Mouse (Mus musculus): ENCODE data around the gene Fars2. TPM values are rescaled to one million over a fixed set of nuclear protein-coding genes. Genes with fewer than 3 reads are reported as not detected.

The Fars2 gene
- 30.6 and 32.2 TPM in 2 replicates for polyA plus RNA-seq (2016; fragmentation: Nextera tagmentation; extraction: Ambion mirVana)

DNA sequence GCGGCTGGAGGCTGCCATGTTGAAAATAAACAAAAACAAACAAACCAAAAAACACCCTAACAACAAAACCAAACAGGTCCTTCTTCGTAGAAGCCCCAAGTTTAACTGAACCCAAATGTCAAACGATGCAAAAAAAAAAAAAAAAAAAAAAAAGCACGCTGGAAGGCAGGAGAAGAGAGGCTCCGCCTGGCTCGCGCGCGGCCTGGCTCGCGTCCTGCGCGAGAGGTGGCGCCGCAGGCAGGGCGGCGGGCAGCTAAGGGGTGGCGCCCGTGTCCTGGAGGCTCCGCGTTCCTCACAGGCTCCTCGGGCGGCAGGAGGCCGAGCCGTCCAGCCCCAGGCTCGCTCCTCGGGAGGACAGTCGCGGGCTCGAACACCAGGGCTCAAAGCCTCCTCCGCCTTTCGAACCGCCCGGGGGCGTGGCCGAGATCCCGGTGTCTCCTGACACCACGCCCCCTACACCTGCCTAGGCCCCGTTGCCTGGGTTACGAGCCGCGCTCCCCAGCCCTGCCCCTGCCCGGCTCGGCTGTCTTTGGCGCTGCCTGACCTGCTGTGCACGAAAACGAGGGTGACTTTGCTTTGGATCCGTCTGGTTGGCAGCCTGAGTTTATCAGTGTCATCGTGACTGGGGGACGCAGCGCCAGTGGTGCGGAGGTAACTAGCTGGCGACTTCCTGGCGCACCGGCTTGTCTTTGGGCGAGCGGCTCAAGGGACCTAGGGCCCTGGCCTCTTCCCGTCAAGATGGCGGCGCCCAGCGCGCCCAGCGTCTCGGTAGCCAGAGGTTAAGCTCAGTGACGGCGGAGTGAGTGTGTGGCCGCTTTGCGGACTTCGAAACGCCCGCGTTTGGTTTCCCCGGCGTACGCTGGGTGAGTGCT is at the start of gene Fars2, which contains the start of gene Lyrm4:
TSS of gene Fars2 (plus strand) at position 270 of the 872 bp plus-strand sequence.
TSS of gene Lyrm4 (minus strand) at position 384 of the 872 bp plus-strand sequence.
- ATAC-seq (ENCODE audit: low FRiP score, low read depth) = peak; percentile 99
- Histone ChIP-seq H3K36me3 (no peaks in the 10 kb centered on the region), H3K9ac (peak within 1 kb of the TSS; percentile 65), H3K27me3 (replicated peaks) (no peaks in the 10 kb centered on the region), H3K4me2 (replicated peaks) (peak within 1 kb of the TSS; percentile 95), H3K9me3 (no peaks in the 10 kb centered on the region), H3K4me1 (peaks cover 6% of the 10 kb centered on the region), H3K4me3 (peak within 1 kb of the TSS; percentile 54), H3K27ac (peak within 1 kb of the TSS; percentile 86)
- WGBS = under 1% methylated on average over 74 of the region's 75 CpGs

- Histone ChIP-seq H3K9me3 (no peaks in the 10 kb centered on the region), H3K4me2 (replicated peaks) (no peak overlapping the region), H3K27me3 (replicated peaks) (no peaks in the 10 kb centered on the region), H3K4me1 (no peaks in the 10 kb centered on the region), H3K36me3 (no peaks in the 10 kb centered on the region), H3K27ac (no peak overlapping the region), H3K4me3 (no peak overlapping the region), H3K9ac (no peak overlapping the region)
- no peak for ATAC-seq (ENCODE audit: low FRiP score, low read depth)
- WGBS = 86% methylated on average over 3 of the region's 3 CpGs
These were observed 42.7 kb upstream of the Fars2 start for GRCm38 (mm10) chr13:36074484-36074883.

- ATAC-seq (ENCODE audit: low FRiP score, low read depth) = no peak
- Histone ChIP-seq H3K4me1 (no peaks in the 10 kb centered on the region), H3K4me3 (no peak overlapping the region), H3K27me3 (replicated peaks) (no peaks in the 10 kb centered on the region), H3K27ac (no peak overlapping the region), H3K9ac (no peak overlapping the region), H3K9me3 (no peaks in the 10 kb centered on the region), H3K36me3 (no peaks in the 10 kb centered on the region), H3K4me2 (replicated peaks) (no peak overlapping the region)
- WGBS = 79% methylated on average over 3 of the region's 3 CpGs
These were observed 35.6 kb upstream of the Fars2 start for GRCm38 (mm10) chr13:36081591-36081990.

DNA sequence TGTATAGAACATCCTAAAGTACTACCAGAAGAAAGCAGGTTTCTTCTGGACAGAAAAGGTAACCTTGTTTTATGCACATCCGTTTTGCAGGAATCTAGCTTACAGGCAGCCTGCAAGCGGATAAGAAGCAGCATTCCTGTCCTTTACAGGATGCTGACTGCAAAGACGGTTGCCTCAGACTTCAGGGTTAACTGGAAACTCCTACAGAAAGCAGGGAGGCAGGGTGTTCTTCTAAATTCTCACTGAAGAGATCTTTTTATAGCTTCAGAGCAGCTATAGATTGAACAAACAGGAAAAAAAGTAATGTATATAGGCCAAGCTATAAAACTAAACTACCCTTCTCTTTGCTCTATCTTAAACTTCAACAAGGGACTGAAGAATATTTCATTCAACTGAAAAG is 32.5 kb upstream of the Fars2 start:
- Histone ChIP-seq H3K4me1 (no peaks in the 10 kb centered on the region), H3K4me3 (no peak overlapping the region), H3K27ac (no peak overlapping the region), H3K9me3 (no peaks in the 10 kb centered on the region), H3K27me3 (replicated peaks) (no peaks in the 10 kb centered on the region), H3K36me3 (no peaks in the 10 kb centered on the region; the same call in 1 of the 2 replicates), H3K9ac (no peak overlapping the region), H3K4me2 (replicated peaks) (no peak overlapping the region)
- 91% methylated on average over 3 of the region's 3 CpGs for WGBS
- ATAC-seq (ENCODE audit: low FRiP score, low read depth) = no peak

- Histone ChIP-seq H3K4me1 (no peaks in the 10 kb centered on the region), H3K4me2 (replicated peaks) (no peak overlapping the region), H3K27ac (no peak overlapping the region), H3K4me3 (no peak overlapping the region), H3K9me3 (no peaks in the 10 kb centered on the region), H3K9ac (no peak overlapping the region), H3K27me3 (replicated peaks) (no peaks in the 10 kb centered on the region), H3K36me3 (peaks cover 3% of the 10 kb centered on the region; the same call in 1 of the 2 replicates)
- ATAC-seq (ENCODE audit: low FRiP score, low read depth) = no peak
- 68% methylated on average over 3 of the region's 3 CpGs for WGBS
These were observed 31.2 kb upstream of the Fars2 start for GRCm38 (mm10) chr13:36085971-36086370.

GRCm38 (mm10) chr13:36086608-36087391 is 30.4 kb upstream of the Fars2 start:
- Histone ChIP-seq H3K4me2 (replicated peaks) (no peak overlapping the region), H3K9me3 (no peaks in the 10 kb centered on the region), H3K36me3 (peaks cover 3% of the 10 kb centered on the region; the same call in 1 of the 2 replicates), H3K27ac (no peak overlapping the region), H3K27me3 (replicated peaks) (no peaks in the 10 kb centered on the region), H3K4me3 (no peak overlapping the region), H3K9ac (no peak overlapping the region), H3K4me1 (no peaks in the 10 kb centered on the region)
- WGBS = 88% methylated on average over 5 of the region's 5 CpGs
- no peak for ATAC-seq (ENCODE audit: low FRiP score, low read depth)

DNA sequence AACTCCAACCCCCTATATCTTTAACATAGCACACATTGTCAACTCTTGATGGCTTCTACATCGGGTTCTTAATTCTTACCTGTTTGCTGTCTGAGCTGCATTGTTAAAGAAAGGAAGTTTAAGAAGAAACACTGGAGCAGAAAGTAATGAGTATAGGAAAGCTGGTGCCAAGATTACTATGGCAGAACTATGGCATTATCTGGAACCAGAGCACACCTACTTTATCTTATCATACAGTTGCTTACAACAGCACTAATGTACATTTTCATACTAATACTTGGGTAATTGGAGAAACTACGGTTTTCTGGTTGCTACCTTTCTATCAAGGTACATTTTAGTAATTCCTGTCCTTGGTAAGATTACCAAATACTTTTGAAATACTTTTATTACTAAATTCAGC is 29.8 kb upstream of the Fars2 start:
- H3K36me3 ChIP-seq = peaks cover 3% of the 10 kb centered on the region; the same call in 1 of the 2 replicates
- H3K27ac ChIP-seq = no peak overlapping the region
- H3K9ac ChIP-seq = no peak overlapping the region
- H3K27me3 ChIP-seq (replicated peaks) = no peaks in the 10 kb centered on the region
- no peak for ATAC-seq (ENCODE audit: low FRiP score, low read depth)
- 88% methylated on average over 2 of the region's 2 CpGs for WGBS
- no peaks in the 10 kb centered on the region for H3K4me1 ChIP-seq
- H3K9me3 ChIP-seq = no peaks in the 10 kb centered on the region
- H3K4me3 ChIP-seq = no peak overlapping the region
- H3K4me2 ChIP-seq (replicated peaks) = no peak overlapping the region

DNA sequence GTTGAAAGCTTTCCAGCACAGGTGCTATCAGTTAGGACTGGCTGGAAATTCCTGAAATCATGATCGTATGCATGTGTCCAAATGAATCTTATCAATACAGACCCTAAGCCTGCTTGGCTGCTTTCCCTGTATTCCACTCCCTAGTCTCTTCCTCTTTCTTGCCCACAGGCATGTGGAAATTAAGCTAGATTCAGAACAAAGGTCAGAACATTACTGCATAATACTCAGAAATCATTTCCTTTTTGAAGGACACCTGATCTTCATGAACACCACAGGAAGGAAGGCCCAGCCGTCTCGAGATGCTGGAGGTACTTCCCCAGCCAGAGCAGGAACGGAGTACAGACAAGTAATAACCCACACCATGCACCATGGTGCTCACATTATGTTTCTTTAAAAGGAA is 29.0 kb upstream of the Fars2 start:
- H3K36me3 ChIP-seq = peaks cover 3% of the 10 kb centered on the region; the same call in 1 of the 2 replicates
- H3K4me1 ChIP-seq = no peaks in the 10 kb centered on the region
- no peaks in the 10 kb centered on the region for H3K27me3 ChIP-seq (replicated peaks)
- no peak overlapping the region for H3K9ac ChIP-seq
- no peak overlapping the region for H3K4me3 ChIP-seq
- no peaks in the 10 kb centered on the region for H3K9me3 ChIP-seq
- no peak overlapping the region for H3K4me2 ChIP-seq (replicated peaks)
- ATAC-seq (ENCODE audit: low FRiP score, low read depth) = no peak
- 87% methylated on average over 4 of the region's 4 CpGs for WGBS
- no peak overlapping the region for H3K27ac ChIP-seq

- Histone ChIP-seq H3K9ac (no peak overlapping the region), H3K9me3 (no peaks in the 10 kb centered on the region), H3K4me3 (no peak overlapping the region), H3K4me2 (replicated peaks) (no peak overlapping the region), H3K4me1 (no peaks in the 10 kb centered on the region), H3K36me3 (no peaks in the 10 kb centered on the region), H3K27me3 (replicated peaks) (no peaks in the 10 kb centered on the region), H3K27ac (no peak overlapping the region)
- no peak for ATAC-seq (ENCODE audit: low FRiP score, low read depth)
- 93% methylated on average over 5 of the region's 5 CpGs for WGBS
These were observed 20.4 kb upstream of the Fars2 start for GRCm38 (mm10) chr13:36096684-36097383.

DNA sequence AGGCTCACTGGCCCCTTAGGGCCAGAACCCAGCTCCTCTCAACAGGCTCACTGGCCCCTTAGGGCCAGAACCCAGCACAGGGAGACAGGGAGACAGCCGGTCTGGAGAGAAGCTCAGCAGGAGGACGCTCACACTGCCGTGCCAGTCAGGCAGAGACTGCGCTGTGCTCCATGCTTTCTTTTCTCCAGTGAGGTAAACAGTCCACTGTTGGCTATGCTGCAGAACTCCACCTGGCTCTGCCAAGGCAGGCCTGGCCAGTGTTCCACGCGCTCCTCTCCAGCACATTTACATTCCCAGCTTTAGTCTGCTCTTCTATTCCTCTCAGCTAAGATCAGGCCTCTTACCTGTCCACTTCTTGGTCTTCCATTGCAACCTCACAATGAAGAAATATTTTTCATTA is 11.6 kb upstream of the Fars2 start:
- ATAC-seq (ENCODE audit: low FRiP score, low read depth) = no peak
- 86% methylated on average over 6 of the region's 6 CpGs for WGBS
- H3K27ac ChIP-seq = no peak overlapping the region
- H3K9ac ChIP-seq = no peak overlapping the region
- no peaks in the 10 kb centered on the region for H3K36me3 ChIP-seq
- H3K4me2 ChIP-seq (replicated peaks) = no peak overlapping the region
- no peaks in the 10 kb centered on the region for H3K9me3 ChIP-seq
- no peaks in the 10 kb centered on the region for H3K4me1 ChIP-seq
- H3K4me3 ChIP-seq = no peak overlapping the region
- no peaks in the 10 kb centered on the region for H3K27me3 ChIP-seq (replicated peaks)

DNA sequence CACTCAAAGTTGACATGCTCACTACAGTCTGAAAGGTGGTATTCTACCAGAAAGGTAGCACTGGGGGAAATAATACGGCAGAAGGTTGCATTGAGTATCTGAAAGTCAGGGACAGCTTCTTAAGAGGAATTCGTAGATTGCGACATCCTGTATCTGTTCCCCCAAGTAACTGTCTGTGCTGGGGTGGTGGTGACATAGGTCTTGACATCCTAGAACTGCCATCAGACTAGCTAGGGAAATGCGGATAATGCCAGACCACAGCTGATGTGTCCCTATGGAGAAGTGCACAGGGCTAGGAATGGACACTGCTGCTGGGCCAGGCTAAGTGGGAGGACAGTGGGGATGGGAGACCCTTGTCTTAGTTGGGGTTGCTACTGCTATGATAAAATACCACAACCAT is 8.7 kb upstream of the Fars2 start:
- H3K36me3 ChIP-seq = no peaks in the 10 kb centered on the region
- H3K27me3 ChIP-seq (replicated peaks) = no peaks in the 10 kb centered on the region
- ATAC-seq (ENCODE audit: low FRiP score, low read depth) = no peak
- H3K4me1 ChIP-seq = no peaks in the 10 kb centered on the region
- 93% methylated on average over 4 of the region's 4 CpGs for WGBS
- no peak overlapping the region for H3K4me2 ChIP-seq (replicated peaks)
- no peak overlapping the region for H3K4me3 ChIP-seq
- H3K27ac ChIP-seq = no peak overlapping the region
- no peaks in the 10 kb centered on the region for H3K9me3 ChIP-seq
- no peak overlapping the region for H3K9ac ChIP-seq

- Histone ChIP-seq H3K4me1 (peaks cover under 1% of the 10 kb centered on the region), H3K4me2 (replicated peaks) (no peak overlapping the region), H3K27me3 (replicated peaks) (no peaks in the 10 kb centered on the region), H3K9me3 (no peaks in the 10 kb centered on the region), H3K27ac (no peak overlapping the region), H3K9ac (no peak overlapping the region), H3K36me3 (no peaks in the 10 kb centered on the region), H3K4me3 (no peak overlapping the region)
- no peak for ATAC-seq (ENCODE audit: low FRiP score, low read depth)
- WGBS = 91% methylated on average over 2 of the region's 2 CpGs
These were observed 5.9 kb upstream of the Fars2 start for GRCm38 (mm10) chr13:36111331-36111730.

Data from neural tube, embryonic 12.5 days (tissue).